Mouse (Mus musculus): ENCODE measurements around the gene Zfp69. TPM values are rescaled to one million over a fixed set of nuclear protein-coding genes. Genes with fewer than 3 reads are reported as not detected.

Gene Zfp69
- 11.2 and 12.2 TPM in 2 replicates for polyA plus RNA-seq (2016; fragmentation: Nextera tagmentation; extraction: Ambion mirVana)

DNA sequence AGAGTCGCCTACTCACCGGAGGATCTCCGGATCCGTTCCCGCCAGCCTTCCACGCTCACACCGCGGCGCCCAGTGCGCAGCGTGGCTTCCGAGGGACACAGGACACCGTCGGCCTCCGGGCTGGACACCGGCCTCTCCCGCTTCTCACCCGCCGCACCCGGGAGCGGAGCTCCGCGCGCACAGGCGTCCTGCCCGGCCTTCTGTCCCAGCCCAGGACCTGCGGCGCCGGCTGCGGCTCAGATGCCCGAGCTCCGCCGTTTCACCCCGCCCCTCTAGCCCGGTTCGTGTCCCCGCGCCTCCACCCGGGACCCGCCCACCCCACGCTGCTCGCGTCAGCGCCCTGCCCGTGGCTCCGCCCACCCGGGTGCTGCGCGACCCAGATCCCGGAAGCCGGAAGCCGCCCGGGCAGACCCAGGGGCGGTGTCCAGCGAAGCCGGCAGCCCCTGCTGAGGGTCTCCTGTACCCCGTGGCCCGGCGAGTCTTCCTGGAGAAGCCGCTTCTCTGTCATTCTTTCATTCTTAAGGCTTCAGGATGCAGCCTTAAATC, at the start of gene Zfp69:
Gene Zfp69, minus strand, starts transcription at position 272 of the 546 bp plus-strand sequence.
- H3K4me2 ChIP-seq (replicated peaks): peak within 1 kb of the TSS; percentile 78
- H3K4me3 ChIP-seq: peak within 1 kb of the TSS; percentile 81
- peak within 1 kb of the TSS; percentile 80 for H3K27ac ChIP-seq (replicated peaks)
- H3K9me3 ChIP-seq: no peaks in the 10 kb centered on the region
- peak within 1 kb of the TSS; percentile 74 for H3K9ac ChIP-seq (replicated peaks)
- ATAC-seq (ENCODE audit: low FRiP score, low read depth): peak; percentile 97
- 0 out of 2 replicates have a peak, but pooled peaks cover 5% of the 10 kb centered on the region for H3K36me3 ChIP-seq
- WGBS: under 1% methylated on average over 50 of the region's 60 CpGs
- H3K27me3 ChIP-seq: no peaks in the 10 kb centered on the region
- H3K4me1 ChIP-seq: peaks cover 11% of the 10 kb centered on the region

DNA sequence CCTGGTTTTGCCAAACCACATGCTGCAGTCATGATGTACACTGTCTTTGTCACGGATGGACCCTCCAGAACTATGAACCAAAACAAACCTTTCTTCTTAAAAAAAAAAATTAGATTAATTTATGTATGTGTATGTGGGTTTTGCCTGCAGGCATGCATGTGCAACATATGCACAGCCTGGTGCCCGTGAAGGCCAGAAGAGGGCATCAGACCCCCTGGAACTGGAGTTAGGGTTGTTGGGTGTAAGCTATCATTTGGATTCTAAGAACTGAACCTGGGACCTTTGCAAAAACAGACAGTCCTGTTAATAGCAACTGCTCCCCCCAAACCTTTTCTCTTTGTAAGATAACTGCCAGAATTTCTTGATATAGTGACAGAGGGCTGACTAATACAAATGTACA, 49.5 kb upstream of the Zfp69 start:
- Histone ChIP-seq H3K4me1 (peaks cover 30% of the 10 kb centered on the region), H3K9me3 (no peaks in the 10 kb centered on the region), H3K27ac (replicated peaks) (no peak overlapping the region), H3K36me3 (no peaks in the 10 kb centered on the region), H3K9ac (replicated peaks) (no peak overlapping the region), H3K27me3 (peaks cover 45% of the 10 kb centered on the region), H3K4me2 (replicated peaks) (no peak overlapping the region), H3K4me3 (no peak overlapping the region)
- WGBS: 93% methylated on average over 2 of the region's 2 CpGs
- no peak for ATAC-seq (ENCODE audit: low FRiP score, low read depth)

- H3K4me2 ChIP-seq (replicated peaks): no peak overlapping the region
- no peak overlapping the region for H3K27ac ChIP-seq (replicated peaks)
- peaks cover 8% of the 10 kb centered on the region for H3K4me1 ChIP-seq
- no peak overlapping the region for H3K9ac ChIP-seq (replicated peaks)
- peaks cover 61% of the 10 kb centered on the region for H3K27me3 ChIP-seq
- no peak for ATAC-seq (ENCODE audit: low FRiP score, low read depth)
- 76% methylated on average over 1 of the region's 1 CpGs for WGBS
- H3K4me3 ChIP-seq: no peak overlapping the region
- H3K36me3 ChIP-seq: no peaks in the 10 kb centered on the region
- no peaks in the 10 kb centered on the region for H3K9me3 ChIP-seq
Measured at GRCm38 (mm10) chr4:120995911-120996310, 44.4 kb upstream of the Zfp69 start.

DNA sequence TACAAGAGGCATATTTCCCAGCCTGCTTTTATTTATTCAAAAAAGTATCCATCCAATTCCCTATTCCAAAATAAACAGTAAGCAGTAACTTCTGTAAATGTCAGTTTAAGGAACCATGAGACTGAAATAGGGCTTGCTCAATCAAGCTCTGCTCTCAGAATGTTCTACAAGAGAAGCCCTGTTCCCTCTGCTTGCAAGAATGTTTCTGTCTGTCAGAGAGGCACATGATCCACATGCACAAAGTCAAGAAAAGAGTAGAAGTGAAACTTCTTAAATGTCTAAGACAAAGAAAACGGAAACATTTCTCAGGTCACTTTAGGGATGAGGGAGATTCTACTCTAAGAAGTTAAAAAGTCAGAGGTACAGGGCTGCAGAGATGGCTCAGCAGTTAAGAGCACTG, 41.5 kb upstream of the Zfp69 start:
- Histone ChIP-seq H3K4me3 (no peak overlapping the region), H3K9ac (replicated peaks) (no peak overlapping the region), H3K9me3 (0 out of 2 replicates have a peak, but pooled peaks cover 2% of the 10 kb centered on the region), H3K36me3 (peaks cover 4% of the 10 kb centered on the region; the same call in 1 of the 2 replicates), H3K4me1 (peaks cover 8% of the 10 kb centered on the region), H3K27me3 (peaks cover 72% of the 10 kb centered on the region), H3K4me2 (replicated peaks) (no peak overlapping the region), H3K27ac (replicated peaks) (no peak overlapping the region)
- 86% methylated on average over 1 of the region's 1 CpGs for WGBS
- ATAC-seq (ENCODE audit: low FRiP score, low read depth): no peak

DNA sequence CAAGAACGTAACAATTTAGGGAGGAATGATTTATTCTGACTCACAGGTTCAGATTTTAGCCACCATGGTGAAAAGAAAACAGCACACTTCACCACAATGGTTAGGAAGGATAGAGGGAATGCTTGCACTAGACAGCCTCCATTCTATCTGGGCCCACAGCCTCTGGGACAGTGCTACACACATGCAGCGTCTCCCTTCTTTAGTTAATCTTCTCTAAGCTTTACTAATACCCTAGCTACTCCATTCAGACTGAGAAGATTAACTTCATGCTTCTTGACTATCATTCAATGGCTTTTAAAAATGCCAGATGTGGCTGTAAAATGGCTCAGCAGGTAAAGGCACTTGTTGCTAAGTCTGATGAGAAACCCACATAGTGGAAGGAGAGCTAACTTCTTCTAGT, 40.8 kb upstream of the Zfp69 start:
- ATAC-seq (ENCODE audit: low FRiP score, low read depth): no peak
- WGBS: 28% methylated on average over 2 of the region's 2 CpGs
- Histone ChIP-seq H3K9ac (replicated peaks) (no peak overlapping the region), H3K4me1 (peaks cover 8% of the 10 kb centered on the region), H3K4me3 (no peak overlapping the region), H3K4me2 (replicated peaks) (no peak overlapping the region), H3K9me3 (0 out of 2 replicates have a peak, but pooled peaks cover 2% of the 10 kb centered on the region), H3K36me3 (peaks cover 4% of the 10 kb centered on the region; the same call in 1 of the 2 replicates), H3K27ac (replicated peaks) (no peak overlapping the region), H3K27me3 (peaks cover 72% of the 10 kb centered on the region)

DNA sequence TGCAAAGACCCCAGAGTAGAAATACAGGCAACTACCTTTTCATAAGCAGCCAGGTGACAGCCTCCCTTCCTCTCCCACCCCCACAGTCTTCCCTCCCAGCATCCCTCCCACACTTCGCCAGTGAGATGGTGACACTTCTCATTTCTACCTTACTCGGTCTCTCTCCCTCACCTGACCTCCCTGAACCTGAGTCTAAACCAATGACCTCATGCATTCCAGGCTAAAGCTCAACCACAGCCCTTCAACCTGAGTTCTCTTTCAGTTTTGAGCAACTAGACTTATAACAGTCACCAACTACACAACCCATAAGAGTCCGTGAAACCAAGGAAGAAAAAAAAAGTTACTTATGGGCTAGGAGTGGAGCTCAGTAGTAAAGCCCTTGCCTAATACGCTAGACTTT, 35.8 kb upstream of the Zfp69 start:
- no peak overlapping the region for H3K27ac ChIP-seq (replicated peaks)
- no peak overlapping the region for H3K9ac ChIP-seq (replicated peaks)
- peaks cover 6% of the 10 kb centered on the region for H3K4me1 ChIP-seq
- peaks cover 36% of the 10 kb centered on the region for H3K27me3 ChIP-seq
- no peak for ATAC-seq (ENCODE audit: low FRiP score, low read depth)
- no peak overlapping the region for H3K4me2 ChIP-seq (replicated peaks)
- H3K9me3 ChIP-seq: 0 out of 2 replicates have a peak, but pooled peaks cover 2% of the 10 kb centered on the region
- H3K36me3 ChIP-seq: peaks cover 9% of the 10 kb centered on the region
- no peak overlapping the region for H3K4me3 ChIP-seq
- WGBS: 85% methylated on average over 4 of the region's 4 CpGs

DNA sequence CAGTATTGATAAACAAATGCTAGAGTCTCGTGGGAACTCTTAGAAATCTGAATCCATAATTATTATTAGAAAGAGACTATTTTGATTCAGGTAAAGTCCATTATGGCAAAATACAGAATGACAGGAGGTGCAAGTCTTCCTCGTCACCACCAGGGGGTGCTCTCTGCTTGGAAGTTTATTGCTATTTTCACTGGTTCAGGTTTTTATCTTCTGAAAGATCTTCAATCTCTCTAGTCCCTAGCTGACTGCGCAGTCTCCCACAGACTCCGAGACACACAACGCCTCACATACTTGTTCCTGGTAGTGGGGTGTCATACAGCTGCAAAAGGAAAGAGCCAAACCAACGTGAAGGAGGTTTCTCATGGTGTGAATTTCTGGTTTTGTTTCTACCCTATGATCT, 34.9 kb upstream of the Zfp69 start:
- Histone ChIP-seq H3K4me3 (no peak overlapping the region), H3K4me2 (replicated peaks) (no peak overlapping the region), H3K4me1 (no peaks in the 10 kb centered on the region), H3K36me3 (peaks cover 16% of the 10 kb centered on the region), H3K9ac (replicated peaks) (no peak overlapping the region), H3K9me3 (0 out of 2 replicates have a peak, but pooled peaks cover 2% of the 10 kb centered on the region), H3K27me3 (peaks cover 36% of the 10 kb centered on the region), H3K27ac (replicated peaks) (no peak overlapping the region)
- WGBS: 33% methylated on average over 6 of the region's 6 CpGs
- no peak for ATAC-seq (ENCODE audit: low FRiP score, low read depth)

- Histone ChIP-seq H3K27me3 (no peaks in the 10 kb centered on the region), H3K4me1 (no peaks in the 10 kb centered on the region), H3K4me2 (replicated peaks) (no peak overlapping the region), H3K9me3 (no peaks in the 10 kb centered on the region), H3K36me3 (peaks cover 42% of the 10 kb centered on the region), H3K27ac (replicated peaks) (no peak overlapping the region), H3K4me3 (no peak overlapping the region), H3K9ac (replicated peaks) (no peak overlapping the region)
- 91% methylated on average over 3 of the region's 3 CpGs for WGBS
- ATAC-seq (ENCODE audit: low FRiP score, low read depth): no peak
Measured at GRCm38 (mm10) chr4:120978221-120978620, 26.7 kb upstream of the Zfp69 start.

- peaks cover 52% of the 10 kb centered on the region for H3K36me3 ChIP-seq
- no peaks in the 10 kb centered on the region for H3K9me3 ChIP-seq
- H3K4me1 ChIP-seq: no peaks in the 10 kb centered on the region
- H3K27ac ChIP-seq (replicated peaks): no peak overlapping the region
- H3K27me3 ChIP-seq: no peaks in the 10 kb centered on the region
- H3K9ac ChIP-seq (replicated peaks): no peak overlapping the region
- 91% methylated on average over 4 of the region's 4 CpGs for WGBS
- H3K4me2 ChIP-seq (replicated peaks): no peak overlapping the region
- ATAC-seq (ENCODE audit: low FRiP score, low read depth): no peak
- no peak overlapping the region for H3K4me3 ChIP-seq
Measured at GRCm38 (mm10) chr4:120975428-120975734, 23.9 kb upstream of the Zfp69 start.

DNA sequence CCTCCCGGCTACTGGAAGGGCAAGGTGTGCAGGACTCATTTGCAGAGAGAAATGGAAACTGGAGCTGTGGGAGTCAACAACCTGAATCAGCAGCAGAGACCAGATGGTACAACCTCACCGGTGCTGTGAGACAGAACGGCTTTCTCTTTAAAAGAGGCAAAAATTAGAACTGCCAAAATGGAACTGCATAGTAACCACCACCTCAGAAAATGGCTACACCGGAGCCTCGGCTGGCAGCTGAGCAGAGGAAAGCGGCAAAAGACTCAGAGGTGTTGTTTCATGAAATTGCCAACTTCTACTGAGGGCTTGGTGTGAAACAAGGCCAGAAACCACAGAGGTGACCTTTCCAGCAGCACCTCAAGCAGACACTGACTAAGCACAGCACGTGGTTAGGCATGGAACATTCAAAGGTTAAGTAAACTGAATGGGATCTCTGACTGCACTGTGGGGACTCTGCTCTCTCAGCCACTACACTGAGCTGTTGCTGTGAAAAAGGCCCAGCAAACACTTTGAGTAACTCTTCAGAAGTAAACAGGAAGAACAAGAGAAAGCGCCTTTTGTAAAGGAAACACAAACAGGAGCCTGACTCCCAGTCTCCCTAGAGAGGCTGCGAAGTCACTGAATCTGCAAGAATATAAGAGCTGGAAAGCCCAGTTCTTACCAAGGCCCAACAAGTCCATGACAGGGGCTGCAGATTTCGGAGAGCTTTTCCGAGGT, 23.4 kb upstream of the Zfp69 start:
- H3K9me3 ChIP-seq: no peaks in the 10 kb centered on the region
- no peak overlapping the region for H3K4me2 ChIP-seq (replicated peaks)
- 84% methylated on average over 11 of the region's 11 CpGs for WGBS
- H3K4me1 ChIP-seq: no peaks in the 10 kb centered on the region
- no peak overlapping the region for H3K9ac ChIP-seq (replicated peaks)
- H3K27me3 ChIP-seq: no peaks in the 10 kb centered on the region
- ATAC-seq (ENCODE audit: low FRiP score, low read depth): no peak
- H3K36me3 ChIP-seq: peaks cover 50% of the 10 kb centered on the region
- H3K4me3 ChIP-seq: no peak overlapping the region
- H3K27ac ChIP-seq (replicated peaks): no peak overlapping the region

DNA sequence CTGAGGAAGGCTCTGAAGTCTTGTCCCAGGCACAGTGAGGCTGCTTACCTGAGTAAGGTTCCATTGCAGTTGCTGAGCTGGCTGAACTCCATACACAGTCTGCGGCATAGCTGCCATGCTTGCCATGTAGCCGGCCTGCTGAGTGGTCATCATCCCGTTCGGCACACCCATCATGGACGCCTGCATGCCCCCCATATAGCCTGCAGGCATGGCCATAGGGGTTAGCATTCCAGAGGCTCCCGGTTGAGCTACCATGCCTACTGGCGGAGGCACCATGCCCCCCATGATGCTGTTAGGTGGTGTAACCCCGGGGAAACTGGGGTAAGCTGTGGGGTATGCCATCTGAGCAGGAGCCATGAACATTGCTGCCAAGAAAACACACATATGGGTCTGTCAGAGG, 20.3 kb upstream of the Zfp69 start:
- Histone ChIP-seq H3K9ac (replicated peaks) (no peak overlapping the region), H3K4me2 (replicated peaks) (no peak overlapping the region), H3K9me3 (no peaks in the 10 kb centered on the region), H3K27me3 (no peaks in the 10 kb centered on the region), H3K4me3 (no peak overlapping the region), H3K36me3 (peaks cover 66% of the 10 kb centered on the region), H3K27ac (replicated peaks) (no peak overlapping the region), H3K4me1 (no peaks in the 10 kb centered on the region)
- ATAC-seq (ENCODE audit: low FRiP score, low read depth): no peak
- 90% methylated on average over 8 of the region's 8 CpGs for WGBS

GRCm38 (mm10) chr4:120969382-120970146, 18.1 kb upstream of the Zfp69 start:
- no peak overlapping the region for H3K27ac ChIP-seq (replicated peaks)
- H3K27me3 ChIP-seq: no peaks in the 10 kb centered on the region
- H3K9me3 ChIP-seq: no peaks in the 10 kb centered on the region
- H3K36me3 ChIP-seq: peaks cover 56% of the 10 kb centered on the region
- WGBS: 82% methylated on average over 5 of the region's 5 CpGs
- ATAC-seq (ENCODE audit: low FRiP score, low read depth): no peak
- H3K4me1 ChIP-seq: no peaks in the 10 kb centered on the region
- no peak overlapping the region for H3K4me3 ChIP-seq
- H3K9ac ChIP-seq (replicated peaks): no peak overlapping the region
- no peak overlapping the region for H3K4me2 ChIP-seq (replicated peaks)

Measured in midbrain, embryonic 12.5 days (tissue).